Mouse (Mus musculus): ENCODE measurements around the gene Lce1b.
"Not testable (repeated sequence)": the region's sequence is repeated elsewhere in the genome, so short reads cannot be mapped to it uniquely, and the experiment has no call there.

Lce1b gene

GRCm38 (mm10) chr3:92656826-92657225, at the start of gene Lce1b:
Lce1b (minus strand) TSS chr3:92656926.
- no peak for DNase-seq (ENCODE audit: inconsistent ontology term)

- no peak for DNase-seq (ENCODE audit: inconsistent ontology term)
These were observed 37.9 kb upstream of the Lce1b start for GRCm38 (mm10) chr3:92694613-92695012.

GRCm38 (mm10) chr3:92691688-92692087, 35.0 kb upstream of the Lce1b start:
- peak; percentile 58 for DNase-seq (ENCODE audit: inconsistent ontology term)

- DNase-seq (ENCODE audit: inconsistent ontology term): not testable (repeated sequence)
These were observed 32.4 kb upstream of the Lce1b start for GRCm38 (mm10) chr3:92689154-92689553.

DNA sequence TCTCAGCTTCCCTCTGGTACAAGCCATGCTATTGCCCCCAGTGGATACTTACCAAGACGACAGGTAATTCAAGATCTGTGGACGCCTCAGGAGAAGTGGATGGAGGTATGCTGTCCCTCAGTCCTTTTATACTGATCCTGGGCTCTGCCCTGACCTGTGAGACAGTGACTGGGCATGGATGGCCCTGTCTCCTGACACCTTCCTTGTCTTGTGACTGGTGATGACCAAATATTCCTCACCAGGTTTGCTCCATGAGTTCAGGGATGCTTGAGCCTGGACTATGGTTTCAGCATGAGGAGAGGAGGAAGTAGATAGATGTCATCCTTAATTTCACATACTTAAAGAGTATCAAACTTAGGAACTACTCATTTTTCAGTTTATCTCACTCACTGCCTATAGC, 30.4 kb upstream of the Lce1b start, which contains the start of gene Lce1d:
TSS of gene Lce1d (minus strand) at position 101 of the 400 bp plus-strand sequence.
- no peak for DNase-seq (ENCODE audit: inconsistent ontology term)

DNA sequence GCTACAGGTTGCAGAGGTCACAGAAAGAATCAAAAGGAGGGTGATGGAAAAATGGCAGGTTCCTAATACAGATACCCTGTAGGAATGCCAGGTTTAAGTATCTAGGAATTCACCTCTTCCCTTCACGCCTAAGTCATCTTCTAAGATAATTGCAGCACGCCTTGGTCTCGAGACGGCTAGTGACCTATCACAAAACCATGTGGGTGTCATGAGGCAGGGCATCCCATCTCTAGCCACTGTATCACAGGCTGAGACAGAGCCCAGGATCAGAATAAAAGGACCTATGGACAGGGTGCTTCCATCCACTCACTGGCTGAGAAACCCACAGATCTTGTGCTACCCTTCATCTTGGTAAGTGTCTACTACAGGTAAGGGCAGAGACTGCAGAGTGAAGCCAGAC, 22.2 kb upstream of the Lce1b start, which contains the start of gene Lce1c:
TSS of gene Lce1c (plus strand) at position 301 of the 400 bp plus-strand sequence.
- DNase-seq (ENCODE audit: inconsistent ontology term): no peak

DNA sequence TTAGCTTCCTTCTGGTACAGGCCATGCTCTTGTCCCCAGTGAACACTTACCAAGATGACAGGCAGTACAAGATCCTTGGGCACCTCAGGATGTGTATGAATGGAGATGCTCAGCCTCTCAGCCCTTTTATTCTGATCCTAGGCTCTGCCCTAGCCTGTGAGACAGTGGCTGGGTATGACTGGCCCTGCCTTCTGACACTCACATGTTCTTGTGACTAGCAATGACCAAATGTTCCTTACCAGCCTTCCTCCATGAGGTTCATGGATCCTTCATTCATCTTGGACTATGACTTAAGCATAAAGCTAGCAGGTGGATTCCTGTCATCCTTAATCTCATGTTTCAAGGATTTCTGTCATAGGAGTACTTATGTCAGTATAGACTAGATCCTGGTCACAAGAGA, 13.5 kb upstream of the Lce1b start, which contains the start of gene Lce1a2:
TSS of gene Lce1a2 (minus strand) at position 101 of the 400 bp plus-strand sequence.
- no peak for DNase-seq (ENCODE audit: inconsistent ontology term)

DNA sequence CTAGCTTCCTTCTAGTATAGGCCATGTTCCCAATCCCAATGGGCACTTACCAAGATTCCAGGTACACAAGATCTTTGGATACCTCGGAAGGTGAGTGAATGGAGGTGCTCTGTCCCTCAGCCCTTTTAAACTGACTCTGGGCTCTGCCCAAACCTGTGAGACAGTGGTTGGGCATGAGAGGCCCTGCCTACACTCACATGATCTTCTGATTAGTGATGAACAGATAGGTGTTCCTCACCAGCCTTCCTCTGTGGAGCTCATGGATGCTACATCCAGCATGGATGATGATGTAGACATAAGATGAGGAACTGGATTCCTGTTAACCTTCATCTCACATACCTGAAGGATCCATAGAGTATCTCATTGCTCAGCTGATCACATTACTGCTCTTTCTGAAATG, 8.5 kb downstream of the Lce1b start, which contains the start of gene Lce1a1:
TSS of gene Lce1a1 (minus strand) at position 101 of the 400 bp plus-strand sequence.
- no peak for DNase-seq (ENCODE audit: inconsistent ontology term)

- DNase-seq (ENCODE audit: inconsistent ontology term): no peak
These were observed 16.9 kb downstream of the Lce1b start for GRCm38 (mm10) chr3:92639854-92640253.

DNA sequence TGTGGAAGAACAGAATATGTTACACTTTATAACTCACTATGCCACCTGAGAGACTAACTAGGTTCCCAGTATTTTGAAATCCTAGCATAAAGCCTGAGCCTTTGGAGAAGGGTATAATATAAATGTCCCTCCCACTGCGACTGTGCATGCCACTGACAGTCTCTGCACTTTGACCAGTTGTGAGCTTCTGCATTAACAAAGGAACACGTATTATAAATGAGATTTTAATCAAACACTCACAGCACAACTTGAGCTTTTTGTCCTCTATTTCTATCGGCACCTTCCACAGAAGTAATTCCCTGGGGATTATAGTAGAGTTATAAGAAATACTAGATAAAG, 18.1 kb downstream of the Lce1b start:
- no peak for DNase-seq (ENCODE audit: inconsistent ontology term)

DNA sequence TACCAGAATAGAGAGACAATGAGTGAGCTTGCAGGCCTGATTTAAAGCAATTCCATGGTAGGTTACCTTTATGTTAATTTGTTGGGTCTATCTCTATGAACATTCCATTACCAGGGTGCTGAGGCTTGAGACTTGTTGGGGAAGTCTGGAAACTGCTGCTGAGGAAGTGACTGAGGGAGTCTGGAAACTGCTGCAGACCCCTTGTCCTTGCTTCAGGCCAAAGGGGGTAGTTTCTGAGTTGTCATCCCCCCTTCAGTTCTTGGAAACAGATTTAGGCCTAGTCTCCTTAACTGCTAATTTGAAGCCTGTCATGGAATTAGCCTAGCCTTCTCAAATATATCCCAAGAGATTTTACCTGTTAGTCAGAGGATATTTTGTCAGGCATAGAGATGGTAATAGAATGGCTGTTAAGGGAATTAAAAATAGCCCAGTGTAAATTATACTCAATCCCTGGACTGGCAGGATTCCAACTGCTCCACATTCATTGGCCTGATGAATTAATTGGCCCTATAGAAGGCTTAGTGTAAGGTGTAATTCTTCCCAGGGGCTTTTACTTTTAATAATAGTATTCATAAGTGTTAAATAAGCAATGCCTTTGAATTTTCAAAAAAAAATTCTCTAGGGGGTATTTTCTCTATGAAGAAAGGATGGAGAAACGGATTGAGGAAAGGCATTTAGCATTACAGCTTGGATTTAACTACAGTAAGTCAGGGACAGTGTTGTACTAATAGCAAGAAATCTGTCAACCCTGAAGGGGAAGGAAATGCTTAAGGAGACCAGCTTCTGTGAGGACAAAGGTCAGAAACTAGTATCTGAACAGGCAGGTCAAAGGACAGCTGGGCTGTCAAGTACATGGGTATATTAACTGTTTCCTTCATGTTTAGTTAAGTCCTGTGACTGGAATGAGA, 18.7 kb downstream of the Lce1b start:
- no peak for DNase-seq (ENCODE audit: inconsistent ontology term)

- no peak for DNase-seq (ENCODE audit: inconsistent ontology term)
These were observed 35.2 kb downstream of the Lce1b start, which contains the start of gene Lce6a for GRCm38 (mm10) chr3:92621560-92621959. Lce6a (minus strand) TSS chr3:92621660.

GRCm38 (mm10) chr3:92609804-92610203, 46.9 kb downstream of the Lce1b start:
- peak; percentile 12 for DNase-seq (ENCODE audit: inconsistent ontology term)

DNA sequence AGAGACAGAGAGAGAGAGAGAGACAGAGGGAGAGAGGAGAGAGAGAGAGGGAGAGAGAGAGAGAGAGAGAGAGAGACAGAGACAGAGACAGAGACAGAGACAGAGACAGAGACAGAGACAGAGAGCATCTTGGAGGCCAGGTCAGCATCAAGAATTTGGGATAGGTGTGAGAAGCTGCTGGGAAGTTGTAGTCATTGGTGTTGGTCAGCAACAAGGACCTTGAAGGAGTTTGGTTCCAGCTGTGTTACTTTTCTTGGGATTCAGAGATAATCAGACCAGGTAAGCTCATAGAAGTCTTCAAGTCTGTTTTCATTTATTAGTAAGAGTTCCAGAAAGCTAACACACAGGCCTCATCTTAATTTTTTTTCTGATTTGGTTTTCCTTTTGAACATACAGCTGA, 49.3 kb downstream of the Lce1b start, which contains the start of gene 2210017I01Rik:
TSS of gene 2210017I01Rik (minus strand) at position 101 of the 400 bp plus-strand sequence.
- no peak for DNase-seq (ENCODE audit: inconsistent ontology term)
